Mouse (Mus musculus) neural tube, embryonic 13.5 days (tissue): ENCODE measurements around the gene Olfr640. TPM values are rescaled to one million over a fixed set of nuclear protein-coding genes. Genes with fewer than 3 reads are reported as not detected.

Source experiments
- ATAC-seq: fragments of 200-750 bp; cut with Nextera tagmentation; 2 replicates; pipeline ENCODE4 v1.8.0; 2017; ENCODE audit warnings: low read depth, mild to moderate bottlenecking, moderate TSS enrichment, moderate library complexity
- H3K27ac ChIP-seq: fragments of 300-500 bp; sonication (generic); replicated peaks from 2 replicates; pipeline ENCODE4 v1.5.1; 2015; ENCODE audit warnings: moderate library complexity, mild to moderate bottlenecking, inconsistent platforms
- H3K27me3 ChIP-seq: fragments of 300-500 bp; sonication (generic); 2 replicates; pipeline ENCODE4 v1.6.1; 2015; ENCODE audit warnings: mild to moderate bottlenecking, inconsistent platforms
- H3K36me3 ChIP-seq: fragments of 300-500 bp; sonication (generic); 2 replicates; pipeline ENCODE4 v1.6.1; 2015; ENCODE audit warnings: mild to moderate bottlenecking, inconsistent platforms
- H3K4me1 ChIP-seq: fragments of 300-500 bp; sonication (generic); replicated peaks from 2 replicates; pipeline ENCODE4 v1.6.1; 2015; ENCODE audit warnings: inconsistent platforms
- H3K4me2 ChIP-seq: fragments of 300-500 bp; sonication (generic); 2 replicates; pipeline ENCODE4 v1.6.1; 2015; ENCODE audit warnings: inconsistent platforms, mild to moderate bottlenecking, moderate library complexity
- H3K4me3 ChIP-seq: fragments of 300-500 bp; sonication (generic); 2 replicates; pipeline ENCODE4 v1.5.1; 2015; ENCODE audit warnings: mild to moderate bottlenecking, inconsistent platforms
- H3K9ac ChIP-seq: fragments of 300-500 bp; sonication (generic); 2 replicates; pipeline ENCODE4 v1.6.1; 2015; ENCODE audit warnings: moderate library complexity, mild to moderate bottlenecking, inconsistent platforms
- H3K9me3 ChIP-seq: fragments of 300-500 bp; sonication (generic); 2 replicates; pipeline ENCODE4 v1.6.1; 2016; ENCODE audit warnings: inconsistent platforms
- WGBS: fragments of 180-500 bp; shearing (Covaris S2); methylation state at CpG from one replicate; pipeline ENCODE4 v1.1.7; 2015; 5-methylcytosine and 5-hydroxymethylcytosine counted together
- polyA plus RNA-seq: library from polyadenylated mRNA; unstranded; fragments of >200 nt; fragmentation: Nextera tagmentation; extraction: Ambion mirVana; gene quantifications from 2 replicates; pipeline ENCODE4 v1.2.1, GENCODE M21; 2015

Olfr640 gene
- polyA plus RNA-seq = not detected in 2 replicates

DNA sequence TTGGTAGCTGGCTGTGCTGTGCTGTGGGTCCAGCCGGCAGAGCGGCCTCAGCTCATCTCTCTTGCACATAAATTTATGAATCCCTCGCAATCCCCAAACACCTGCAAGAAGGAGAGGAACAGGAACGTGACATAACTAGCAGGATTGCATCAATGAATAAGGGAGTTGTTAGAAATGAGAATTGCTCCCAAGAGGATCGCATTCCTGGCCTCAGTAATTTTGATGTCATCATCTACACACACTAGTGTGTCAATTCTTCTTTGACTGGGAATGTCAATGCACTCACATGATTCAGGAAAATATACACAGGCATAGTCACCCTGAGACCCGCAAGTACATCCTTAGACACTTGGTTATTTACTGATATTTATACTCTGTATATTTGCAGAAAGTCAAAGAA is at the start of gene Olfr640:
Gene Olfr640 (minus strand): TSS at position 101 of the 400 bp plus-strand sequence.
- Histone ChIP-seq H3K36me3 (no peaks in the 10 kb centered on the region), H3K4me2 (no peak within 1 kb of the TSS)
- 75% methylated on average over 6 of the region's 6 CpGs for WGBS

DNA sequence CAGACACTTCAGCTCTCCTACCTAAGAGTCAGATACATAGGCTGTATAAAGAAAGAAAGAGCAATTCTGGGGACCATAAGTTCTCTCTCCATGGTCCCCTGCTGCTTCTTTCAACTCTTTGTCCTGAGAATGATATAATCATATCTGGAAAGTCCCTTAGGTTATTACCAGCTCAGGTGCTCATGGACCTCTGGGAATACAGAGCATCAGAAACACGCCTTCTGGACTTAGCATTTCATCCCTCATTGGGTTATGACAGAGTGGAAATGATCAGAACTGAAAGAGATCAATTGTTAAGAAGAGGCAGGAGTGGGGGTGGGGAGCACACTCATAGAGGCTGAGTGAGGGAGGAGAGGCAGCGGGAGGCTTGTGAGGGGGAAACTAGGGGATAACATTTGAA is 46.4 kb upstream of the Olfr640 start, which contains the start of gene Olfr644:
Gene Olfr644 (minus strand): TSS at position 101 of the 400 bp plus-strand sequence.
- no peaks in the 10 kb centered on the region for H3K27me3 ChIP-seq
- H3K9me3 ChIP-seq = no peaks in the 10 kb centered on the region
- H3K27ac ChIP-seq = no peak within 1 kb of the TSS
- no peaks in the 10 kb centered on the region for H3K4me1 ChIP-seq
- no peak within 1 kb of the TSS for H3K4me2 ChIP-seq
- ATAC-seq = no peak
- no peaks in the 10 kb centered on the region for H3K36me3 ChIP-seq
- H3K9ac ChIP-seq = no peak within 1 kb of the TSS
- no peak within 1 kb of the TSS for H3K4me3 ChIP-seq
- 72% methylated on average over 2 of the region's 2 CpGs for WGBS

More for the DNA sequence above, at the start of gene Olfr640:
- Histone ChIP-seq H3K4me1 (no peaks in the 10 kb centered on the region), H3K27ac (no peak within 1 kb of the TSS), H3K9ac (no peak within 1 kb of the TSS), H3K9me3 (no peaks in the 10 kb centered on the region), H3K4me3 (no peak within 1 kb of the TSS), H3K27me3 (no peaks in the 10 kb centered on the region)
- ATAC-seq = no peak

DNA sequence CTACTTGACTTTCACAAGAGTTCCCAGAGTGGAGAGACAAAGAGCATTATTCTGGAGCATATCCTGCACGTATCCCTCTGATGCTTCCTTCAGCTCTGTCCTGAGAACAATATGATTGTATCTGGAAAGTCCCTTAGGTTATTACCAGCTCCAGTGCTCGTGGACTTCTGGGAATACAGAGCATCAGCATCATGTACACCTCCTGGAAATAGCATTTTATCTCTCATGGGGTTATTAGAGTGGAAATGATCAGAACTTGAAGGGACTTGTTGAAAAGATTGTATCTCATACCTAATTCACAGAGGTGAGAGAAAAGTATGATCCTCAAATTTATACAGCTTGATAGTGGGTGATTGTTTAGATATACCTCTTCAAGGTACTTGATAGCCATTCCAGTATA is 36.0 kb upstream of the Olfr640 start, which contains the start of gene 4930516K23Rik:
Gene 4930516K23Rik (minus strand): TSS at position 101 of the 400 bp plus-strand sequence.
- whole genome bisulfite sequencing = 52% methylated on average over 2 of the region's 2 CpGs
- H3K27me3 ChIP-seq = no peaks in the 10 kb centered on the region
- no peaks in the 10 kb centered on the region for H3K36me3 ChIP-seq
- no peak within 1 kb of the TSS for H3K27ac ChIP-seq
- H3K4me2 ChIP-seq = no peak within 1 kb of the TSS
- H3K9me3 ChIP-seq = no peaks in the 10 kb centered on the region
- no peak within 1 kb of the TSS for H3K9ac ChIP-seq
- no peak for ATAC-seq
- no peak within 1 kb of the TSS for H3K4me3 ChIP-seq
- no peaks in the 10 kb centered on the region for H3K4me1 ChIP-seq

DNA sequence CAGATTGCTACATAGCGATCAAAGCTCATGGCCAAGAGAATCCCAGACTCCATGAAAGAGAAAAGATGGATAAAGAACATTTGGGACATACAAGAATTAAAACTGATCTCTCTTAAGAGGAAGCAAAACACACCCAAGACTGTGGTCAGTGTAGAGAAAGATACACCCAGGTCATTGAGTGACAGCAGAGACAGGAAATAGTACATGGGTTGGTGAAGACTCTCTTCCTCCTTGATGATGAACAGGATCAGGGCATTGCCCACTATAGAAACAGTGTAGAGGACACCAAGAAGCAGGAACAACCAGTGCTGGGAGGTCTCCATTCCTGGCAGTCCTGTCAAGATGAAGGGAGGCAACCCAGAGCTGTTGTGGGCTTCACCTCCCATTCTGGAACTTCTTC is 33.8 kb upstream of the Olfr640 start:
- H3K36me3 ChIP-seq = no peaks in the 10 kb centered on the region
- H3K9ac ChIP-seq = no peak overlapping the region
- H3K4me2 ChIP-seq = no peak overlapping the region
- WGBS = 95% methylated on average over 1 of the region's 1 CpGs
- no peaks in the 10 kb centered on the region for H3K9me3 ChIP-seq
- no peak for ATAC-seq
- H3K27ac ChIP-seq = no peak overlapping the region
- no peak overlapping the region for H3K4me3 ChIP-seq
- no peaks in the 10 kb centered on the region for H3K27me3 ChIP-seq
- H3K4me1 ChIP-seq = no peaks in the 10 kb centered on the region

DNA sequence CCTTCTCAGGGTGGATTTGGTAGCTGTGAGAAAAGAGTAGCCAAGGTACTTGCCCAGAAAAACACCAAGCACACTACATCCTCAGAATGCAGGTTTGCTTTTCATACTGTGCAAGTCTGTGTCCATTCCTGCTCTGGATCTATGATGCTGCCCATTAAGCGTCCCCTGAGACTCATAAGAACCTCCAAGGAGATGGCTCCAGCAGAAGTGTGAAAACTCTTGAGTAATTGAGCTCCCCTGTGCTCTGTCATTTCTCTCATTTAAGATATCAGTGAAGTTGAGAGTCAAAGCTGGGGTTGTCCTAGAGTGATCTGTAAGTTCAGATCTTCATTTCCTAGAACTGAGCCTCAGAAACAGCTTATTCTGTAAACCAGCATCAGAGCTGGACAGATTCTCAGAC is 27.2 kb upstream of the Olfr640 start, which contains the start of gene Olfr642:
Gene Olfr642 (minus strand): TSS at position 101 of the 400 bp plus-strand sequence.
- no peak within 1 kb of the TSS for H3K4me3 ChIP-seq
- H3K27me3 ChIP-seq = no peaks in the 10 kb centered on the region
- no peaks in the 10 kb centered on the region for H3K9me3 ChIP-seq
- no peak within 1 kb of the TSS for H3K9ac ChIP-seq
- H3K27ac ChIP-seq = no peak within 1 kb of the TSS
- no peaks in the 10 kb centered on the region for H3K4me1 ChIP-seq
- H3K4me2 ChIP-seq = no peak within 1 kb of the TSS
- ATAC-seq = no peak
- 74% methylated on average over 1 of the region's 1 CpGs for WGBS
- no peaks in the 10 kb centered on the region for H3K36me3 ChIP-seq

DNA sequence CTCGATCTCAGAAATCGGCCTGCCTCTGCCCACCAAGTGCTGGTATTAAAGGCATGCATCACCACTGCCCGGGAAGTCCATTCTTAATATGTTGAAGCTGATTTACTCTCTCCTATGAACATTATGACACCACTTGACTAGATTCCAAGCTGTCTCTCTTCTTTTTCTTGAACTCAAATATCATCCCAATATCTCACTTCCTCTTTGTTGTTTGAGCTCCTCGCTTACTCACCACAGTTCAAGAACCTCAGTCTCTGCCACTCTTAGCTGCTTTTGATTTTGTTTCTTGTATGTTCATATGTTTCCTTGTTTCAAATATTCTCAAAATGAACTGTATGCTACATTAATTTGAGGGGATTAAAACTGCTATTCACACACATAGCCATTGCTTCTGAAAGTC is 25.4 kb upstream of the Olfr640 start:
- ATAC-seq = no peak
- H3K9me3 ChIP-seq = no peaks in the 10 kb centered on the region
- WGBS = 95% methylated on average over 4 of the region's 4 CpGs
- H3K4me2 ChIP-seq = no peak overlapping the region
- no peak overlapping the region for H3K4me3 ChIP-seq
- no peaks in the 10 kb centered on the region for H3K4me1 ChIP-seq
- no peaks in the 10 kb centered on the region for H3K36me3 ChIP-seq
- no peaks in the 10 kb centered on the region for H3K27me3 ChIP-seq
- H3K27ac ChIP-seq = no peak overlapping the region
- H3K9ac ChIP-seq = no peak overlapping the region

DNA sequence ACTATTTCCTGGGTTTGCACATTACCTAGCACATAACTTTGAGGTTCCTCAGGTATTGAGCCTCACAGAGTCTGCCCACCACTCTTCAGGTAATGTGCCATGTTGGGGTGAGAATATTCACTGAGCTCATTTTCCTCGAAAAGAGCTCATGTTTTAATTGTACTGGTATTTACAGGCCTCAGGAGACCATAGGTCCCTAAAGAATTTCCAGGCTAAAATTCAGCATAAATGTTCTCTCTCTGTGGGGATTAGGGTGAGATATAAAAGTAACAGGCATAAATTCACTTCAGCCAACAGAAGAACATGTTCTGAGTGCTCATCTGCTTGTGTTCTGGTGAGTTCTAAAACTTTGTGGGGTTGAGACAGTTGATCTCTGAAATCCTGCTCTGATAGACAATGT is 9.8 kb upstream of the Olfr640 start, which contains the start of gene Olfr641:
Gene Olfr641 (plus strand): TSS at position 301 of the 400 bp plus-strand sequence.
- no peak within 1 kb of the TSS for H3K27ac ChIP-seq
- H3K9ac ChIP-seq = no peak within 1 kb of the TSS
- no peaks in the 10 kb centered on the region for H3K36me3 ChIP-seq
- no peak within 1 kb of the TSS for H3K4me3 ChIP-seq
- H3K27me3 ChIP-seq = no peaks in the 10 kb centered on the region
- WGBS = 72% methylated on average over 1 of the region's 1 CpGs
- ATAC-seq = no peak
- no peak within 1 kb of the TSS for H3K4me2 ChIP-seq
- no peaks in the 10 kb centered on the region for H3K9me3 ChIP-seq
- no peaks in the 10 kb centered on the region for H3K4me1 ChIP-seq

DNA sequence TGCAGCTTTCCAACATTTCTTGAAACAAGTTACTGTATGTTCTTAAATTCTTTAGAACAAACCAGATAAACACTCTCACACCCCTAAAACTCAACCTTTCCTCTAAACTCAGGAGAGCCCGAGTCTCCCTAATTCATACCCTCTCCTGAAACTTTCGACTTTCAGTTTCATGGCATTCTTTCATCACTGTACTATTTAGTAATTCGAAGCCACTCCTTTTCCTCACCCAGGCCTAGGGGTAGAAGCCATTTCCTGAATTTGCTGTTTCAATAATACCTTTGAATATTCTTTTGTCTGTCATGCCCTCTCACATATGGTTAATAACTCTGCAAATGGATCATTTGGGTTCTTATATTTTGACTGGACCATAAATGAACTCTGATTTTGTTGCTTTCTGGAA is 1.6 kb upstream of the Olfr640 start:
- H3K4me1 ChIP-seq = no peaks in the 10 kb centered on the region
- H3K27ac ChIP-seq = no peak overlapping the region
- no peaks in the 10 kb centered on the region for H3K9me3 ChIP-seq
- ATAC-seq = no peak
- H3K4me2 ChIP-seq = no peak overlapping the region
- H3K27me3 ChIP-seq = no peaks in the 10 kb centered on the region
- 86% methylated on average over 3 of the region's 3 CpGs for WGBS
- no peak overlapping the region for H3K9ac ChIP-seq
- no peaks in the 10 kb centered on the region for H3K36me3 ChIP-seq
- H3K4me3 ChIP-seq = no peak overlapping the region

DNA sequence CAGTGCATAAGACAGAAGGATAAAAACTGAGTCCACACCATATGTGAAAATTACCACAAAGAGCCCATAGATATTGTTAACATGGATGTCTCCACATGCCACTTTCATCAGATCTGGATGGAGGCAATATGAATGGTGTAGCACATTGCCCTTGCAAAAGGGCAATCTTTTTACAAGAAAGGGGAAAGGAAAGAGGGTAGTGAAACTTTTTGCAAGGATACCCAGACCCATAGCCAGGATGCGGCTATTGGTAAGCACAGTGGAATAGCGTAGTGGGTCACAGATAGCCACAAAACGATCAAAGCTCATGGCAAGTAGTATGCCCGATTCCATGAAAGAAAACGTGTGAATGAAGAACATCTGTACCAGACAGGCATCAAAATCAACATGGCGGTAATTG is 3.7 kb downstream of the Olfr640 start:
- H3K27me3 ChIP-seq = no peaks in the 10 kb centered on the region
- H3K4me3 ChIP-seq = no peak overlapping the region
- no peaks in the 10 kb centered on the region for H3K36me3 ChIP-seq
- H3K4me2 ChIP-seq = no peak overlapping the region
- H3K9ac ChIP-seq = no peak overlapping the region
- WGBS = 89% methylated on average over 6 of the region's 6 CpGs
- no peaks in the 10 kb centered on the region for H3K4me1 ChIP-seq
- no peaks in the 10 kb centered on the region for H3K9me3 ChIP-seq
- ATAC-seq = no peak
- H3K27ac ChIP-seq = no peak overlapping the region

DNA sequence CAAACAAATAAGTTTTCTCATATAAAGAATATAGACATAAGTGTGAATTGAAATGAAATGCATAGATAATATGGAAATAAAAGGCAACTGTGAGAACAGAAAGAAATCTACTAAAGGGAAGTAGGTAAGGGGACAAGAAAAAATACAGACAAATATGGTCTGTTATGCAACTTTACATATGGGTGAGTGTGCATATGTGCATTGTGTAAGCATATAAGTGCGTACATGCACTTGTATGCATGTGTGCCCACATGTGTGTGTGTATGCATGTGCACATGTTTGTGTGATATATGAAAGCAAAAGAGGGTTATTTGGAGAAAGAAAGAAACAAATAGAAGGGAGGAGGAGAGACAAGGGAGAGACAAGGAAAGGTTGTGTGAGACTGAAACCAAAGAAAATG is 6.4 kb downstream of the Olfr640 start:
- H3K9ac ChIP-seq = no peak overlapping the region
- no peak overlapping the region for H3K4me3 ChIP-seq
- H3K27me3 ChIP-seq = no peaks in the 10 kb centered on the region
- no peaks in the 10 kb centered on the region for H3K36me3 ChIP-seq
- no peaks in the 10 kb centered on the region for H3K9me3 ChIP-seq
- WGBS = 88% methylated on average over 1 of the region's 1 CpGs
- no peaks in the 10 kb centered on the region for H3K4me1 ChIP-seq
- H3K27ac ChIP-seq = no peak overlapping the region
- no peak for ATAC-seq
- H3K4me2 ChIP-seq = no peak overlapping the region

DNA sequence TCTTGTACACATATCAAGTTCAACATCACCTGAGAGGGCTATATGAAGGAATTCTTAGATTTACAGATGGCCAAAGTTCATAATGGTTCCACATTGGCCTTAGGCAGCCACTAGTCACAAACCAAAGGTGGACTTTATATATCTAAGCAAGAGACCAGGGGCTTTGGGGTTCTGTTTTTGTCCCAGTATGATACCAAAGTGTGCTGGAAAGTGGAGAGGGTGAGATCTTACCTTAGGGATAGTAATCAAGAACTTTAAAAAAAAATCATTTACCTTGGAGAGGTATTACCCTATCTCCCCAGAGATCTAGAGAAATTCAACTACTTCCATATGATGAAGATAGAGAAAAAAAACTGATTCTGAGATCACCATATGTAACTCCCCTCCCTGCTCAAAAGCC is 8.2 kb downstream of the Olfr640 start, which contains the start of gene Olfr639:
Gene Olfr639 (minus strand): TSS at position 101 of the 400 bp plus-strand sequence.
- Histone ChIP-seq H3K9me3 (no peaks in the 10 kb centered on the region), H3K27me3 (no peaks in the 10 kb centered on the region), H3K27ac (no peak within 1 kb of the TSS), H3K9ac (no peak within 1 kb of the TSS), H3K4me3 (no peak within 1 kb of the TSS), H3K4me1 (no peaks in the 10 kb centered on the region), H3K36me3 (no peaks in the 10 kb centered on the region), H3K4me2 (no peak within 1 kb of the TSS)
- ATAC-seq = no peak

DNA sequence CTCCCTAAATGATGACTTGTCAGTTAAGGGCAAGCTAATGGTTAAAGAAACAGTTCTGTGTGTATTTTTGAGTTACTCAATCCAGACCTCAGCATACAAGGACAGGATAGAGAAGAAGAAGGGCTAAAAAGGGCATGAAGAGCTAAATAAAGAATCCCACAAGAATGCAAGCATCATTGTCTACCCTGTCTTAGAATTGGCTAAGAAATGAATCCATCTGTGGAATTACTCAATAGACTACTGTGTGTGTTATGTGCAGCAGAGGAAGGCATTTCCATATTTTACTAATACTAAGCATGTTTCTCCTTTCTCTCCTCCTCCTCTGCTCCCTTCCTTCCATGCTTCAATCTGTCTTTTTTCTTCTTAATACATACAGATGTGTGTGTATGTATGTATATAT is 26.2 kb downstream of the Olfr640 start:
- no peak for ATAC-seq
- Histone ChIP-seq H3K27ac (no peak overlapping the region), H3K9me3 (no peaks in the 10 kb centered on the region), H3K4me1 (no peaks in the 10 kb centered on the region), H3K4me2 (no peak overlapping the region), H3K27me3 (no peaks in the 10 kb centered on the region), H3K9ac (no peak overlapping the region), H3K36me3 (no peaks in the 10 kb centered on the region), H3K4me3 (no peak overlapping the region)

DNA sequence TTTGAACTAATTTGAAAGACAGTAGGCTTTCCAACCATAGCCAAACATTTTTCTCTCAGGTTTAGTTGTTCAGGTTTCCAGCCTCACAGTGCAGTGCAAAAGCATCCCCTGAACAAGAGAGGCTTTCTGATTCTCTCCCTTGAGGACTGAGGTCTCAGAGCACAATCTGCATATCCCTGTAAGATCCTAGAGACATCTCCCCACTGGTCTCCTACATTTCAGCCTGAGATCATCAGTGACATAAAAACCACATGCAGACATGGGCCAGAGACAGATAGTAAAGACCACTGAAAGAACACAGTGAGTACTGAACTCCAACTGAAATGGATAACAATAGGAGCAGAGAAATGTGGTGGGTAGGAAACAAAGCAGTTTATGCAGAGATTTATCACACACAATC is 26.9 kb downstream of the Olfr640 start, which contains the start of gene Olfr638:
Gene Olfr638 (plus strand): TSS at position 301 of the 400 bp plus-strand sequence.
- Histone ChIP-seq H3K9me3 (no peaks in the 10 kb centered on the region), H3K4me2 (no peak within 1 kb of the TSS), H3K36me3 (no peaks in the 10 kb centered on the region), H3K27me3 (no peaks in the 10 kb centered on the region), H3K27ac (no peak within 1 kb of the TSS), H3K9ac (no peak within 1 kb of the TSS), H3K4me1 (no peaks in the 10 kb centered on the region), H3K4me3 (no peak within 1 kb of the TSS)
- no peak for ATAC-seq
